Mouse (Mus musculus) cerebellum, postnatal 36 days (tissue): ENCODE measurements around the gene Qser1.
"Not testable (repeated sequence)": the region's sequence is repeated elsewhere in the genome, so short reads cannot be mapped to it uniquely, and the experiment has no call there.

Source experiments
- DNase-seq, 2 experiments: peaks; one replicate each; pipeline ENCODE4 v3.0.0; 2021 to 2022; ENCODE audit warnings: mixed read lengths in 2 of 2

Qser1 gene

DNA sequence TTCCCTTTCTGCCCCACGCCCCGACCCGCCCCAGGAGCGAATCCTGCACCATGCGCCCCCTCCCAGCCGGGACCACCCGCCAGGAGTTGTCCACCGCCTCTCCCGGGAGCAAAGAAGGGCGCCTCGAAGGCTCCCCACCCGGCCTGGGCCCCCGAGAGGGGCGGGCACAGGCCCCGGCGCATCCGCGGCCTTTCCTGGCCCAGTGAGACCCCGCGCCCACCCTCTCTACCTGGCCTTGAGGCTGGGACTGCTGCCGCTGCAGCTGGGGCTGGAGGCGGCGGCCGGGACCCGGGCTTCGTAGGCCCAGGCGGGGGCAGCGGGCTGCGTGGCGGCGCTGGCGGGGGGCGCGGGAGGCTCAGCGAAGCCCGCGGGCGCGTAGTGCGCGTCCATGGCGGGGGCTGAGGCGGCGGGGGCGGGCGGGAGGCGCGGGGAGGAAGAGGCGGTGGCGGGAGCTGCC, at the start of gene Qser1:
TSS of gene Qser1 (minus strand) at position 390 of the 457 bp plus-strand sequence.
- no peak for DNase-seq

DNA sequence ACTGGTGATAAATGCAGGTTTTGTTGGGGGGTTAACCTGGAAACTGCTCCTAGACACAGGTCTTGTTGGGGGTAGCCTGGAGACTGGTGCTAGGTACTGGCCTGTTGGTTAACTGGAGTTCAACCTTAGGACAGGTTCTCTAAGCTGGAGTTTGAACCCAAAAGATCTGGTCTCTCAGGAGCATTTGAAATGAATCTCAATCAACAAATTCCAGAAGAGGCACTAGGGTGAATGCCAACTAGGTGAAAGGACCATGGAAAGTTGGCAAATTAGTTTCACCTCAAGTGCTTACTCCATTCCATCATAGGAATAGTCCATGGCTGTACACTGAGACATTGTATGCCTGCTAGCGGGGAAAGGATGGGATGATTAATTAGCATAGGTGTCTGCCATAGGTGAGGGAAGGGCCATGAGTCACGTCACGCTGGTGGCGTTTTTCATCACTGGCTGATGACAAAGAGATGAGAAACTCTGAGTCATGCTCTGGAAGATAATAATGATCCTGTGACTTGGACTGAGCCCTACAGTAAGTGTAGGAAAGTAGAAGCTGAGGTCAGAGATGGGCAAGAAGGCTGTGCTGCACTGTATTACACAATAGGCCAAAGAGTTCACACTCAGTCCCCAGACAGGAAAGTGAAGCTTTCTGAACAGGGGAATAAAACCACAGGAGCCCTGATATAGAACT, 47.8 kb upstream of the Qser1 start:
- no peak for DNase-seq

- no peak for DNase-seq
Observed at GRCm38 (mm10) chr2:104860426-104860825, 43.9 kb upstream of the Qser1 start.

- no peak for DNase-seq
Observed at GRCm38 (mm10) chr2:104859060-104859459, 42.5 kb upstream of the Qser1 start.

DNA sequence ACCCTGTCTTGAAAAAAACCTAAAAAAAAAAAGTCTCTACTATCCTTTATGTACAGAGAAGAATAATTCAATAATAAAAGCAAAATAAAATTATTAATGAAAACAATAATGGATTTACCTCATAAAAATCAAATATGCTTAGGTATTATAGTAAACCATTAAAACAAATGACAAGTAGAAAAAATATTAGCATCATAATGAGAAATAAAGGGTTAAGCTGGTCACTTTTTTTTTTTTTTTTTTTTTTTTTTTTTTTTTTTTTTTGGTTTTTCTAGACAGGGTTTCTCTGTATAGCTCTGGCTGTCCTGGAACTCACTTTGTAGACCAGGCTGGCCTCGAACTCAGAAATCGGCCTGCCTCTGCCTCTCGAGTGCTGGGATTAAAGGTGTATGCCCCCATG, 41.5 kb upstream of the Qser1 start:
- not testable (repeated sequence) for DNase-seq

DNA sequence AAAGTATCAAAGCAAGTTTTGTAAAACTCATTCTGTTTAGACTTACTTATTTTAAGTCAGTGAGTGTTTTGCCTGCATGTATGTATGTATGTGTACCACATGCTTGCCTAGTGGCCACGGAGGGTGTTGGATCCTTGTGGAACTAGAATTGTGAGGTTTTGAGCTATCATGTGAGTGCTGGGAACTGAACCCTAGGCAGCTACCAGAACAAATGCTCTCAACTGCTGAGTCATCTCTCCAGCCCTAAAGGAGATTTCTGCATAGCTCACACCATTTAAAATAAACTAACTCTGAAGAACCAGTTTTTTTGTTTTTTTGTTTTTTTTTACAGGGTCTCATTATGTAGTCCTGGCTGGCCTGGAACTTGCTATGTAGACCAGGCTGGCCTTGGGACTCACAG, 39.7 kb upstream of the Qser1 start:
- no peak for DNase-seq

DNA sequence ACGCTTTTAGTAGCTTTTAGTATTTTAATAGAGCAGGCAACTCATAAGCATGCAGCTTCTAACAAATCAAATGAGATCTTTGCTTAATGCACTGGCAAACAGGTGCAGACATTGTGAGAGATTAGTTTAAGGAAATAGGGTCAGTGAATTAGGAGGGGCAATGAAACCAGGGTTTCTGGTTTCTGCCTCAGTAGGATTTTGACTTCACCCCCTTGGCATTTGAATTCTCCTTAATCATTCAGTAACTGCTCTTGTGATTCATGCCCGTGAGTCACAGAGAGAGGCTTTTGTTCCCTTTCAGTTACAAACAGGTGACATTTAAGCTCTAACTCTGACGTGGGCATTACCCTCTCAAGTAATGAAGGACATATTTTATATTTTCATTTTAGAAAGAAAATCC, 39.2 kb upstream of the Qser1 start:
- DNase-seq: no peak

- no peak for DNase-seq
Observed at GRCm38 (mm10) chr2:104854836-104855235, 38.3 kb upstream of the Qser1 start.

DNA sequence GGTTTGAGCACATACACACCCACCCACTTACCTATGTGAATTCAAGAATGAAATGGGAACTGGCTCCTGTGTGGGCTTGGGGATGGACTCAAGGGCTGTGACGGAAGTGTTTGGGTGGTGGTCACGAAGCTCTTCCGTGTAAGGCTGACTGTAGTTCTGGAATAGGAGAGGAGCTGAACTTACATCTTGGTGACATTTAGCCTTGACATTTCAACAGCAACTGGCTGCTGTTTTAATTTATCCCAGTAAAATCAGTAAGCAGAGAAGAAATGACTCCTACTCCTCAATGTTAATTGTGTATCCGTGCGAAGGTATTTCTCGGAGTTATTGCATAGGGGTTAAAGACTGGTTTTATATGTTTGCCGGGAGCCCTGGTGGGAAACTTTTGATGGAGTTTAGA, 36.0 kb upstream of the Qser1 start:
- no peak for DNase-seq

- no peak for DNase-seq
Observed at GRCm38 (mm10) chr2:104851686-104852085, 35.1 kb upstream of the Qser1 start.

DNA sequence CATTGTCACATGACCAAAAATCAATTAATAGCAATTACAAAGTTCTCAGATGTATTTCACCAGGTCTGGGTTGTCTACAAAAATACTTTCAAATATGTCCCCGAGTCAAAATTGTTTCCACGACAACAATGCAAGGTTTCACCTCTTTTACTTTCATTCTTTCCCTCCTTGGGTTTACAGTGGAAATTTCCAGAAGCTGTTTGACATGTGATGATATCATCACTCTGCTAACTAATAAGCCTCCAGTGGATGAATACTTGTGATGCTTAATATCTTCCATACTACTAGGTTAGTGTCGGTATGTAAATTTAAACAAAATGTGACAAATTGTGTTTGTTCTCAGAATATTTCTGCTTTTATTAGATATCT, 33.4 kb upstream of the Qser1 start:
- DNase-seq: no peak

GRCm38 (mm10) chr2:104849276-104849990, 32.9 kb upstream of the Qser1 start, which contains the start of gene Prrg4:
Prrg4 (minus strand) TSS chr2:104849876.
- DNase-seq: peak; percentile 18 to 37

DNA sequence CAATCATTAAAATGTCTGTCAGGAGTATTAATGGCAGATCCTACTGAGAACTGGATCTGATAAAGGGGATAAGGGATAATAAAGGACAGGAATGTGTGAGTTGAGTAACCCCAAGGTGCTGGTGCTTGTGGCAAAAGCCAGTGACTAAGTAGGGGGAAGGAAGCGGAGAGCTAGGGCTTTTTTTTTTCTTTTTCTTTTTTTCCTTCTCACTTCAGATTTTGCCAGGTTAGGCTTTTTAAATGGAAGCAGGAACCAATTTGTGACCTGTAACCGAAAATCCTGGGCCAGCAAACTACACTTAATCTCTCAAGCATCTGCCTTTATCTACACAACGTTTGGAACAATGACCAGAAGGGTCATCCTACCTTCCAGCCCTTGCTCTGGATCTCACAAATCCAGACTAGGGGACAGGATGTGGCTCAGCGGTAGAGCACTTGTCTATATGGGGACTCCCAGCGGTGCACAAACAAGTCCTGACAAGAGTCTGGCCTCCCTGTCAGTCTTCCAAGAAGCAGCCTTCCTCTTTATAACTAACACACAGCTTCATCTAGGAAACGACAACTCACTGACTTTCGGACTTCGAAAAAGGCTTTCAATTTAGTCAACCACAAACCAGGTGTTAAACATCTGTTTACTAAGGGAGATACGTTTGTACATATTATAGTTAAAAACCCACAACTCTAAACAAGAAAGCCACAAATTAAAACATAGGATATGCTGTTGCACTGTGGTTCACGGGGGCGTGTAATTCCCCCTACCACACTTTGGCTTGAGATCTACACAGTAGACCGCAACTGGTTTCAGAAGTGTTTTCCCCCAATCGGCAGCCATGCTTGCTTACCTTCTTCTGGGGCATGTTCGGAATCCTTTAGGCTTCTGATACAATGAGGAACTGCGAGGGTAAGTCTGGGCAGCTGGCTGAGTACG, 31.9 kb upstream of the Qser1 start:
- DNase-seq: no peak

DNA sequence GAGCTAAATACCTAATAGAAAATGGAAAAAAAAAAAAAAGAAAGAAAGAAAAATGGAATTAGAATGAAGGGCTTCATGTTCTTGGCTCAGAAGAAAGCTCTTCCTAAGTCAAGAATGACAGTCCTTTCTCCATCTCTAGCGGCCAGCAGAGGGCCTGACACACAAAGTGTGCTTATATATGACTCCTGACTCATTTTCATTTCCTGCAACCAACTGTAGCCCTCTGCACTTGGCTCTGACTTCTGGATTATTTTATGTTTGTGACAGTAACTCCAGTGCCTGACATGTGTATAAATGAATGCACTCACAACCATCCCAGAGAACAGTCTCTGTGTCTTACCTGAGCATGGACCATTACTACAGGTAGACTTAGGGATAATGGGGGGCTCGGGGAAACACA, 31.1 kb upstream of the Qser1 start:
- no peak for DNase-seq

GRCm38 (mm10) chr2:104846638-104847414, 30.3 kb upstream of the Qser1 start:
- no peak for DNase-seq

DNA sequence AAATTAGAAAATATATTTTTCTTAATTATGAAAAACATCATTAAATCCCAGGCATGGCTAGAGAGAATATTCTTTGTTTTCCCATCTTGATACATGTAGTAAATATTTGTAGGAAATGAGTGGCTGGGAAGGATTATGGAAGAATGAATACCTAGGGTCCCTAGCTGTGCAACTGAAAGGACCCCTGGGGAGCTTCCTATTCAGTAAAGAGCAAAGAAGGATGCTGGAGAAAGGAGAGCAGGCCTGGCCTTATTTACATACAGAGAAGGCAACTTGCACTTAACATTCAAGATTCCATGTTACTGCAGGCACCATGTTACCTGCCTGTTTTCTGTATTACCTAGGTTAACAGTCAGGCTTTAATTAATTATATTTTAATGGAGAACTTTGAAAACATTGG, 26.0 kb upstream of the Qser1 start:
- DNase-seq: no peak

GRCm38 (mm10) chr2:104841736-104842135, 25.2 kb upstream of the Qser1 start:
- no peak for DNase-seq

DNA sequence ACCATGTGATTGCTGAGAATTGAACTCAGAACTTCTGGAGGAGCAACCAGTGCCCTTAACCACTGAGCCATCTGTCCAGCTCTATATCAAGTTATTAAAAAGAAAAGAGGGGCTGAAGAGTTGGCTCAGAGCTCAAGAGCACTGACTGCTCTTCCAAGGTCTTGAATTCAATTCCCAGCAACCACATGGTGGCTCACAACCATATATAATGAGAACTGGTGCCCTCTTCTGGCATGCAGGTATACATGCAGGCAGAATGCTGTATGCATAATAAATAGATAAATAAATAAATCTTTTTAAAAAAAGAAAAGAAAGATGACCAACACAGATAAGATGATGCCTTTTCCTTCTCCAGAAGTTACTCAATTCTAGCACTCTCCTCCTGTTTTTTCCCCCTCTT, 24.4 kb upstream of the Qser1 start:
- DNase-seq: no peak

GRCm38 (mm10) chr2:104832486-104832885, 15.9 kb upstream of the Qser1 start:
- DNase-seq: no peak

- DNase-seq: no peak
Observed at GRCm38 (mm10) chr2:104826191-104826590, 9.6 kb upstream of the Qser1 start.

DNA sequence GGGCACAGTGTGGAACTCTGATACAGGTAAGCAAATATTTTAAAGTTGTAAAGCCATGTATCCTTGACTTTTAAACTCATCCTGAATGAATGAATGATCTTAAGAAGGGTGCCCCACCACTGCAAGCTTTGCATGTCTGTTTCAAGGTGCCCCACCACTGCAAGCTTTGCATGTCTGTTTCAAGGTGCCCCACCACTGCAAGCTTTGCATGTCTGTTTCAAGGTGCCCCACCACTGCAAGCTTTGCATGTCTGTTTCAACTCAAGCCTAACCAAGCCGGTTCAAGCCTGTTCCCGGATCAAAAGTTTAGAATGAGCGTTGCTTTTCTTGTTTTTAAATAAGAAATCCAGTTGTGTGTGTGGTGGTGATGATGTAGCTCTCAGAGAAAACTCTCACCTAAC, 2.2 kb upstream of the Qser1 start:
- DNase-seq: not testable (repeated sequence)

DNA sequence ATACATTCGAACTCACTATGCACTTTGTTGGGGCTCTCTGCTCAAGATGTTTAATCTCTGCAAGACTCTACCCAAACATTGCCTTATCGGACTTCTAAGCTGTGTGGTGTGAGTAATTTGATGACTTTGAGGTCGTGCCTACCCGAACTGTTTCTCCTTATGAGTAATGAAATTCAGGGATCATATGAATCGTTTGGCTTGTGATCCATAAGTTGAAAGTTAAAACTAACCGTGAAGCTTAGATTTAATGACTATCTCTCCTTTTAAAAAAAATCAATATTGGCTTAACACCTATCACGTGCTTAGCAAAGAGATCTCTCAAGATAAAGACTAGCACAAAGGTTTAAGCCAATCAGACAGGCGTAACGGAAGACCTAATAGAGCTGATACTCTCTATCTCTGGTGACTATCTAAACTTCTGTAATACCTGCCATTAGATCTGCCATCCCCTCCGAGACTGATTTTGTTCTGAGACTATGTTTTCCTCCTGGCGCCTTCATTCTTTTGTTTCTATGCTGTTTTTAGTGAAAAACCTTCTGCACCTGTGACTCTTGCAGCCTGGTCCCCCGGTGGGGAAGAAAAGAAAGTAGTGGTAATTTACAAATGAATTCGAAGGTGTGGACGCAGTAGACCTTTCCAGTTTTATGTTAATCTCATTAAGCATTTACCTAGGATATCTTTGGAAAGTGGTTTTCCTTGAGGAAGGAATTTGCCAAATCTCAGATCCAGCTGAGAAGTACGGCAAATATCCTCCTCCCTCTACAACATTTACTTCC, 1.2 kb upstream of the Qser1 start:
- DNase-seq: no peak
